Mouse (Mus musculus) CH12.LX (cell line): Measurements from ENCODE around the gene Krtap10-10. TPM values are rescaled to one million over a fixed set of nuclear protein-coding genes. Genes with fewer than 3 reads are reported as not detected.

ENCODE experiments used
- DNase-seq: peaks from one replicate; pipeline ENCODE4 v3.0.0-alpha.2; 2013; ENCODE audit errors: extremely low read depth
- H3K27ac ChIP-seq: 2 replicates; pipeline ENCODE4 v1.5.1; 2012; ENCODE audit warnings: low read depth, mild to moderate bottlenecking, control low read depth, moderate library complexity; ENCODE audit not compliant: insufficient read depth
- H3K27me3 ChIP-seq: replicated peaks from 2 replicates; pipeline ENCODE3; 2012; ENCODE audit warnings: inconsistent platforms
- H3K36me3 ChIP-seq, 2 experiments: replicated peaks in 1 of 2; 2 replicates each; pipeline versions ENCODE3 to v1.6.1; 2012; ENCODE audit warnings: inconsistent platforms in 1 of 2, low read length in 1 of 2, mild to moderate bottlenecking in 1 of 2, mixed read lengths in 1 of 2, moderate library complexity in 1 of 2; ENCODE audit not compliant: control insufficient read depth in 1 of 2, insufficient read depth in 1 of 2
- H3K4me1 ChIP-seq, 2 experiments: 2 replicates each; pipeline ENCODE4 v1.6.1; 2012; ENCODE audit warnings: inconsistent platforms in 1 of 2, moderate library complexity in 1 of 2; ENCODE audit not compliant: insufficient read depth in 2 of 2, control insufficient read depth in 1 of 2
- H3K4me2 ChIP-seq: 2 replicates; pipeline ENCODE4 v1.6.1; 2012; ENCODE audit warnings: low read depth, mild to moderate bottlenecking, control low read depth; ENCODE audit not compliant: poor library complexity, insufficient read depth, severe bottlenecking
- H3K4me3 ChIP-seq, 3 experiments: fragments of 150-350 bp in 1 of 3; sonication (generic) in 1 of 3; replicated peaks in 1 of 3; 2 replicates each; pipeline versions ENCODE3 to v1.5.1; 2011 to 2012; ENCODE audit warnings: low read depth in 2 of 3, low read length in 2 of 3, mild to moderate bottlenecking in 2 of 3, moderate library complexity in 2 of 3, control low read depth in 1 of 3, improper control_type of control experiment in 1 of 3, inconsistent platforms in 1 of 3, mixed read lengths in 1 of 3; ENCODE audit not compliant: poor library complexity in 1 of 3
- H3K79me2 ChIP-seq: replicated peaks from 2 replicates; pipeline ENCODE4 v1.6.1; 2012; ENCODE audit warnings: mild to moderate bottlenecking, moderate library complexity; ENCODE audit not compliant: control insufficient read depth, poor library complexity, insufficient read depth, severe bottlenecking; ENCODE audit errors: extremely low read depth
- H3K9ac ChIP-seq: 2 replicates; pipeline ENCODE4 v1.6.1; 2012; ENCODE audit warnings: low read depth, mild to moderate bottlenecking, control low read depth, moderate library complexity; ENCODE audit not compliant: insufficient read depth
- H3K9me3 ChIP-seq: replicated peaks from 2 replicates; pipeline ENCODE3; 2012; ENCODE audit warnings: low read length, inconsistent platforms, mixed read lengths
- BHLHE40 ChIP-seq: IDR thresholded peaks from 2 replicates; pipeline ENCODE4 v1.6.1; 2011; ENCODE audit warnings: mild to moderate bottlenecking, low read depth, low read length, improper control_type of control experiment
- CHD2 ChIP-seq: IDR thresholded peaks from 2 replicates; pipeline ENCODE4 v1.6.1; 2011; ENCODE audit warnings: low read length, improper control_type of control experiment
- CTCF ChIP-seq, 2 experiments: IDR thresholded peaks in 1 of 2; conservative IDR thresholded peaks in 1 of 2; 2 replicates each; pipeline ENCODE4 v1.5.1; 2011 to 2012; ENCODE audit warnings: low read depth in 2 of 2, low read length in 2 of 2, improper control_type of control experiment in 1 of 2, inconsistent platforms in 1 of 2, mild to moderate bottlenecking in 1 of 2, moderate library complexity in 1 of 2
- ETS1 ChIP-seq: conservative IDR thresholded peaks from 2 replicates; pipeline ENCODE4 v1.6.1; 2012; ENCODE audit warnings: low read depth, mild to moderate bottlenecking, inconsistent platforms, low read length, improper control_type of control experiment, moderate library complexity
- GABPA ChIP-seq: IDR thresholded peaks from 2 replicates; pipeline ENCODE4 v1.6.1; 2012; ENCODE audit warnings: low read depth, low read length, improper control_type of control experiment, inconsistent platforms; ENCODE audit not compliant: insufficient replicate concordance
- HCFC1 ChIP-seq: IDR thresholded peaks from 2 replicates; pipeline ENCODE4 v1.6.1; 2012; ENCODE audit warnings: low read depth, mild to moderate bottlenecking, inconsistent platforms, low read length, improper control_type of control experiment
- IRF4 ChIP-seq: IDR thresholded peaks from 2 replicates; pipeline ENCODE4 v1.6.1; 2014; ENCODE audit warnings: low read depth, mild to moderate bottlenecking, inconsistent platforms, low read length, improper control_type of control experiment
- JUN ChIP-seq: IDR thresholded peaks from 2 replicates; pipeline ENCODE4 v1.6.1; 2011; ENCODE audit warnings: low read depth, mild to moderate bottlenecking, low read length, improper control_type of control experiment, moderate library complexity; ENCODE audit not compliant: insufficient read depth
- KAT2A ChIP-seq: IDR thresholded peaks from 2 replicates; pipeline ENCODE4 v1.6.1; 2012; ENCODE audit warnings: low read length, improper control_type of control experiment, inconsistent platforms; ENCODE audit not compliant: insufficient replicate concordance
- MAX ChIP-seq: IDR thresholded peaks from 2 replicates; pipeline ENCODE4 v1.6.1; 2011; ENCODE audit warnings: low read length, improper control_type of control experiment
- MAZ ChIP-seq: IDR thresholded peaks from 2 replicates; pipeline ENCODE4 v1.6.1; 2012; ENCODE audit warnings: low read depth, mild to moderate bottlenecking, inconsistent platforms, low read length, improper control_type of control experiment, moderate library complexity
- NRF1 ChIP-seq: IDR thresholded peaks from 2 replicates; pipeline ENCODE4 v1.6.1; 2014; ENCODE audit warnings: low read depth, mild to moderate bottlenecking, inconsistent platforms, low read length, improper control_type of control experiment, moderate library complexity
- PAX5 ChIP-seq: IDR thresholded peaks from 2 replicates; pipeline ENCODE4 v1.6.1; 2012; ENCODE audit warnings: low read length, inconsistent platforms, mixed read lengths
- RAD21 ChIP-seq: IDR thresholded peaks from 2 replicates; pipeline ENCODE4 v1.6.1; 2011; ENCODE audit warnings: low read depth, mild to moderate bottlenecking, low read length, improper control_type of control experiment, moderate library complexity
- SIN3A ChIP-seq: IDR thresholded peaks from 2 replicates; pipeline ENCODE4 v1.6.1; 2012; ENCODE audit warnings: low read length, improper control_type of control experiment, inconsistent platforms
- SMC3 ChIP-seq: IDR thresholded peaks from 2 replicates; pipeline ENCODE4 v1.6.1; 2011; ENCODE audit warnings: low read depth, low read length, improper control_type of control experiment
- USF1 ChIP-seq: IDR thresholded peaks from 2 replicates; pipeline ENCODE4 v1.6.1; 2014; ENCODE audit warnings: low read depth, mild to moderate bottlenecking, inconsistent platforms, low read length, improper control_type of control experiment
- USF2 ChIP-seq: conservative IDR thresholded peaks from 2 replicates; pipeline ENCODE4 v1.6.1; 2011; ENCODE audit warnings: low read depth, low read length, improper control_type of control experiment
- ZC3H11A ChIP-seq: IDR thresholded peaks from 2 replicates; pipeline ENCODE4 v1.6.1; 2012; ENCODE audit warnings: low read depth, mild to moderate bottlenecking, inconsistent platforms, low read length, improper control_type of control experiment
- ZKSCAN1 ChIP-seq: IDR thresholded peaks from 2 replicates; pipeline ENCODE4 v1.6.1; 2012; ENCODE audit warnings: low read depth, inconsistent platforms, low read length, improper control_type of control experiment, borderline replicate concordance
- ZMIZ1 ChIP-seq: IDR thresholded peaks from 2 replicates; pipeline ENCODE4 v1.6.1; 2012; ENCODE audit warnings: low read depth, mild to moderate bottlenecking, inconsistent platforms, low read length, improper control_type of control experiment
- ZNF384 ChIP-seq: IDR thresholded peaks from 2 replicates; pipeline ENCODE4 v1.6.1; 2012; ENCODE audit warnings: low read depth, low read length, improper control_type of control experiment, inconsistent platforms
- dilution Hi-C: fragments of 300-500 bp; cut with MboI; formaldehyde crosslinking; loops from 2 replicates; pipeline ENCODE4 v1.14.3; 2020; ENCODE audit warnings: low sequenced_read_pairs; ENCODE audit not compliant: extremely low pct_unique_long_range_greater_than_20kb, extremely low pct_ligation_motif_present
- in situ Hi-C: fragments of 300-500 bp; cut with MboI; formaldehyde crosslinking; loops from 3 replicates; pipeline ENCODE4 v1.14.3; 2019; ENCODE audit warnings: low sequenced_read_pairs, low pct_ligation_motif_present, low pct_unique_long_range_greater_than_20kb, mixed read lengths
- polyA plus RNA-seq: library from polyadenylated mRNA; unstranded; fragments of >175 nt; gene quantifications from 2 replicates; pipeline ENCODE4 v1.2.1, GENCODE M21; 2012; ENCODE audit warnings: low read depth; ENCODE audit not compliant: insufficient read length
- total RNA-seq, 2 experiments: library from RNA; depleted of rRNA; stranded (reverse); fragments of 300-350 nt in 1 of 2; fragments of >200 nt in 1 of 2; gene quantifications; 2 replicates each; pipeline ENCODE4 v1.2.3; 2012 to 2014

The Krtap10-10 gene
- total and polyA plus RNA-seq, 3 experiments = not detected

DNA sequence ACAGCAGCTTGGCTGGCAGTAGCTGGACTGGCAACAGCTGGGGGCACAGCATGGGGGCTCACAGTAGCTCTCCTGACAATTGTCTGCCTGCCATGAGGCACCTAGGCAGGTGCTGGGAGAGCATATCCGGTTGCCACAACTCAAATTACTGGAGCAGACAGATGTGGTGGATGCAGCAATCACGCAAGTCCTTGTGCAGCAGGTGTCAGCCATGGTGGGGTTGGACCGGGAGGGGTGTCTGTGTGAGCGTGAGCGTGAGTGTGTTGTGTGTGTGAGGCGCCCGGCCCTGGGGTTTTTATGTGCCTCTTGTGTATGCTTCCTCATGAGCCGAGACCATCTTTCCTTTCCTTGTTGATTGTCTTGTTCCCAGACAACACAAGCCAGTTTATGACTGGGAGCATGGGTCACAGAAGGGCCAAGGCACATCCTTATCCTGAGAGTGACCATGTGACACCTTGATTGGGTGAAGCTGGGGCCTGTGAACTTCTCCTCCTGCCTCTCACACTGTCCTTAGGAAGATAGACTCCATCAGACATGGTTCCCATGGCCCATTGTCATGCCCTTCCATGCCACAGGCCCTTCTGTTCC, 36.7 kb upstream of the Krtap10-10 start, which contains the start of gene Gm19668:
Gene Gm19668 (minus strand): TSS at position 213 of the 588 bp plus-strand sequence.
- DNase-seq = no peak
- Histone ChIP-seq H3K27ac (no peak within 1 kb of the TSS), H3K79me2 (no peaks in the 10 kb centered on the region), H3K9ac (no peak within 1 kb of the TSS), H3K4me3 (no peak within 1 kb of the TSS), H3K4me1 (no peaks in the 10 kb centered on the region), H3K27me3 (peaks cover 70% of the 10 kb centered on the region), H3K9me3 (no peaks in the 10 kb centered on the region), H3K4me2 (no peak within 1 kb of the TSS), H3K36me3 (no peaks in the 10 kb centered on the region)
- in situ Hi-C loops (no loop called here), dilution Hi-C loops (no loop called here)
- TF ChIP-seq CHD2 (no peak), ZKSCAN1 (no peak), ZC3H11A (no peak), GABPA (no peak), HCFC1 (no peak), JUN (no peak), USF1 (no peak), BHLHE40 (no peak)

GRCm38 (mm10) chr10:77804095-77804494, 31.7 kb upstream of the Krtap10-10 start:
- no peak overlapping the region for H3K27ac ChIP-seq
- DNase-seq = no peak
- no peaks in the 10 kb centered on the region for H3K79me2 ChIP-seq
- H3K4me1 ChIP-seq = no peaks in the 10 kb centered on the region
- H3K4me3 ChIP-seq = no peak overlapping the region
- peaks cover 4% of the 10 kb centered on the region for H3K9me3 ChIP-seq
- in situ Hi-C loops (no loop called here), dilution Hi-C loops (no loop called here)
- no peak overlapping the region for H3K4me2 ChIP-seq
- peaks cover 45% of the 10 kb centered on the region for H3K27me3 ChIP-seq
- no peak overlapping the region for H3K9ac ChIP-seq
- no peaks in the 10 kb centered on the region for H3K36me3 ChIP-seq
- TF ChIP-seq KAT2A (no peak), JUN (no peak), USF2 (no peak), CTCF (conservative IDR thresholded peaks at IDR 0.05 in 1 of 2, IDR thresholded peaks at IDR 0.05 in 1 of 2; ENCODE audit: low read depth in 2 of 2, low read length in 2 of 2) (no peak), PAX5 (no peak), SIN3A (no peak), SMC3 (no peak), IRF4 (no peak), ZNF384 (no peak), RAD21 (no peak), NRF1 (no peak), MAZ (no peak), MAX (no peak), ZMIZ1 (no peak), ETS1 (no peak)
